Mouse (Mus musculus): ENCODE measurements around the gene Crybb1. TPM values are rescaled to one million over a fixed set of nuclear protein-coding genes. Genes with fewer than 3 reads are reported as not detected.

Gene Crybb1
- polyA plus RNA-seq, 1 experiment from 2014 or later: 0.20 TPM

DNA sequence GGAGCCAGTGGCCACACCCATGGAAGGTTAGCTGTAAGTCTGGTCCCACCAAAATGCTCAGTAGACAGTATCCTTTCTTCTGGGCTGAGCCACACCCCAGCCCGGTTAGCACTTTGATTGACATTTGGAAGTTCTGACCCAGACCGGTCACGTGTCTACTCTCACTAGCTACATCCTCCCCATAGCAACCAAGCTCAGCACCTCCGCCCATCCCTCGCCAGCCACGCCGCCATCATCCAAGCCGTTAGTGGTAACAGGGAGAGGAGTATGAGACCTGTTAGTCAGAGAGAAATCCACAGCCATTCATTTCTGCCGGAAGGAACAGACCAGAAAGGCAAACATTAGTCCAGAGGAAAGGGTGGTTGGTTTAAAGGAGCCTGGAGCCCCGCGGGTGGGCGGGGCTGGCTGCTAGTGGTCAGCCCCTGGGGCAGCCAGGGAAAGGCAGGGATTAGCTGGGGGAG, 40.3 kb upstream of the Crybb1 start:
- no peak overlapping the region for H3K4me3 ChIP-seq (ENCODE audit: low read depth, low read length)
- no peak for ATAC-seq (ENCODE audit: insufficient number of reproducible peaks, low FRiP score, low TSS enrichment, low read depth)

DNA sequence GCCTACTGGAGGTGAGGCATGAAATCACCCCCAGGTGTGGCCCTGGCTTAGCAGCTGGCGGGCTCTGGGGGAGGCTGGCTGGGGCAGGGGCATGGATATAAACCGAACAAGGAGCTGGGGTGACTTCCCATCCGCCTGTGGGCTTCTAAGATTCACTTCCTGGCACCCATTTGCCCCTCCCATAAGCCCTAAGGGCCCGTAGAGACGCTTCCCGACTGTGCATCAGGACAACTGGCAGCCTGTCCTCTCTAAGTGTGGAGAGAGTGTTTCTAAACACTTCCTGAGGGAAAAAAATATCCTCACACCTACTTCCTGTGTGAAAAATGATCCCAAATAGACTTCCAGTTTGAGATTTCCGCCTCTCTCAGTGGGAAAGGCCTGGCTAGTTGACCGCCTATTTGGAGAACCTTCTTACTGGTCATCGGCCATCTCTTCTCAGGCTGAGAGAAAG, 39.8 kb upstream of the Crybb1 start:
- Histone ChIP-seq H3K9me3 (ENCODE audit: control insufficient read depth, low read length) (no peaks in the 10 kb centered on the region), H3K4me2 (ENCODE audit: low read depth, severe bottlenecking) (peak overlapping the region; percentile 24; the same call in 1 of the 2 replicates), H3K9ac (ENCODE audit: low read length) (peak overlapping the region; percentile 28; the same call in 1 of the 2 replicates), H3K27me3 (ENCODE audit: control insufficient read depth, insufficient read depth, low read length) (no peaks in the 10 kb centered on the region), H3K4me3 (ENCODE audit: low read depth, low read length) (no peak overlapping the region), H3K36me3 (ENCODE audit: control insufficient read depth, insufficient read depth, low read length) (no peaks in the 10 kb centered on the region), H3K27ac (replicated peaks; ENCODE audit: low read depth, low read length) (peak overlapping the region; percentile 18; the same call in 1 of the 2 replicates), H3K4me1 (ENCODE audit: control insufficient read depth, insufficient read depth, low read length) (peaks cover 7% of the 10 kb centered on the region; the same call in 1 of the 2 replicates)
- DNase-seq (ENCODE audit: low spot score) (no peak), ATAC-seq (ENCODE audit: insufficient number of reproducible peaks, low FRiP score, low TSS enrichment, low read depth) (no peak)
- WGBS: 40% methylated on average over 9 of the region's 9 CpGs

More for the DNA sequence above, 40.3 kb upstream of the Crybb1 start:
- Histone ChIP-seq H3K27ac (replicated peaks; ENCODE audit: low read depth, low read length) (peak overlapping the region; percentile 18; the same call in 1 of the 2 replicates), H3K4me2 (ENCODE audit: low read depth, severe bottlenecking) (peak overlapping the region; percentile 24; the same call in 1 of the 2 replicates), H3K36me3 (ENCODE audit: control insufficient read depth, insufficient read depth, low read length) (no peaks in the 10 kb centered on the region), H3K9me3 (ENCODE audit: control insufficient read depth, low read length) (no peaks in the 10 kb centered on the region), H3K27me3 (ENCODE audit: control insufficient read depth, insufficient read depth, low read length) (no peaks in the 10 kb centered on the region), H3K9ac (ENCODE audit: low read length) (peak overlapping the region; percentile 28; the same call in 1 of the 2 replicates), H3K4me1 (ENCODE audit: control insufficient read depth, insufficient read depth, low read length) (peaks cover 7% of the 10 kb centered on the region; the same call in 1 of the 2 replicates)
- no peak for DNase-seq (ENCODE audit: low spot score)
- 22% methylated on average over 12 of the region's 12 CpGs for WGBS

DNA sequence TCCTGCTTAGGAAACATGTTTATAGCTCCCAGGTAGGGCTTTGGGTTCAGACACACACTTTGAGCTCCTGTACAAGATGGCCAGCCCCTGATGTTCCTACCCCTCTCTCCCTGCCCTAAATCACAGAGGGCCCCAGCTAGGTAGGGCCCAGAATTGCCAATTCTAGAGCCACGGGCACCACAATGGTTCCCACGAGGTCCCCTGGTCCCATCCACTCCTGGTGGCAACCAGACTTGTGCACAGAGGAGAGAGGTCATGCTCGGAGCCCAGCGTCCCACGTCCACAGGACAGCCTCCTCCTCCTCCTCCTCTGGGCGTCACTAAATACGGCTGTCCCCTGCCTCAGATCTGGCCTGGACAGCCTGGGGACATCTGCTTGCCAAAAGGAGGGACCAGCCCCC, 39.3 kb upstream of the Crybb1 start:
- Histone ChIP-seq H3K27ac (replicated peaks; ENCODE audit: low read depth, low read length) (no peak overlapping the region), H3K4me1 (ENCODE audit: control insufficient read depth, insufficient read depth, low read length) (peaks cover 7% of the 10 kb centered on the region; the same call in 1 of the 2 replicates), H3K9me3 (ENCODE audit: control insufficient read depth, low read length) (no peaks in the 10 kb centered on the region), H3K36me3 (ENCODE audit: control insufficient read depth, insufficient read depth, low read length) (no peaks in the 10 kb centered on the region), H3K4me2 (ENCODE audit: low read depth, severe bottlenecking) (no peak overlapping the region), H3K9ac (ENCODE audit: low read length) (0 out of 2 replicates have a peak overlapping the region, but pooled peaks have one; percentile 27), H3K27me3 (ENCODE audit: control insufficient read depth, insufficient read depth, low read length) (no peaks in the 10 kb centered on the region), H3K4me3 (ENCODE audit: low read depth, low read length) (no peak overlapping the region)
- ATAC-seq (ENCODE audit: insufficient number of reproducible peaks, low FRiP score, low TSS enrichment, low read depth) (no peak), DNase-seq (ENCODE audit: low spot score) (no peak)
- WGBS: 73% methylated on average over 7 of the region's 7 CpGs

DNA sequence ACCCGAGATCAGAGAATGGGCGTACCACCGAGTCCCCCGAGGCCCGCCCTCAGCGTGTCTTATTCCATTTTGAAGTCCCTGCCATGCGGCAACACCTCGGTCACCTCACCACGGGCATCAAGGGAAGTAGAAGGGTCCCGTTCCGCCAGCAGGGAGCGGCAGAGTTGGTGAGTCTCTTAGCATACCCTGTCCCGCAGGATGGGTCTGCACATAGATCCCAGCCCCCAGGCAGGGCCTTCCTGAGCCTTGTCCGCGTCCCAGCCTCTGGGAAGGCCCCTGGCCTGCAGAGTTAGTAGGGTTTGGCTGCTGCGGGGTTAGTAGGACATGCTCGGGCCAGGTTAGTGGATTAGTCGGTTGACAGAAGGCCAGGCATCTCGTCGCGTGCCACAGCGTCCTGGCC, 38.6 kb upstream of the Crybb1 start:
- Histone ChIP-seq H3K4me2 (ENCODE audit: low read depth, severe bottlenecking) (no peak overlapping the region), H3K27ac (replicated peaks; ENCODE audit: low read depth, low read length) (no peak overlapping the region), H3K4me3 (ENCODE audit: low read depth, low read length) (no peak overlapping the region), H3K36me3 (ENCODE audit: control insufficient read depth, insufficient read depth, low read length) (no peaks in the 10 kb centered on the region), H3K9ac (ENCODE audit: low read length) (no peak overlapping the region), H3K27me3 (ENCODE audit: control insufficient read depth, insufficient read depth, low read length) (no peaks in the 10 kb centered on the region), H3K4me1 (ENCODE audit: control insufficient read depth, insufficient read depth, low read length) (peaks cover 7% of the 10 kb centered on the region; the same call in 1 of the 2 replicates), H3K9me3 (ENCODE audit: control insufficient read depth, low read length) (no peaks in the 10 kb centered on the region)
- WGBS: 57% methylated on average over 22 of the region's 22 CpGs
- no peak for ATAC-seq (ENCODE audit: insufficient number of reproducible peaks, low FRiP score, low TSS enrichment, low read depth)
- DNase-seq (ENCODE audit: low spot score): no peak

DNA sequence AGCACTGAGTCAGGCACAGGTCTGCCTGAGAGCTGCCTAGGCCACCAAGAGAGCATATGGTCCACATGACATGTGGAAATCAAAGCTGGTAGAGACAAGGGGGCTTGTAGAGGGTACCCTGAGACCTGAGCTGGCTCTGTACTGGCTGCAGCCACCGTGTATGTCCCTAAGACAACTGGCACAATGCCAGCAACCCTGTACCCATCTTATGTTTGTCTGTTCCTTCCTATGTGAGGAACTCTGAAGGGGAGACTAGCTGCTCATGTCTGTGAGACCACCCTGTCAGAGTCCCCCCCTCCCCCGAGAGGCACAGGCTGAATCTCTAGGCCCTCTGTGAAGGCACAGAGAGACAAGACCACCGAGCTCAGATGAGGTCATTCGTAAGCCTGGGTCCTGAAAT, 36.9 kb upstream of the Crybb1 start:
- 74% methylated on average over 4 of the region's 4 CpGs for WGBS
- H3K27ac ChIP-seq (replicated peaks; ENCODE audit: low read depth, low read length): no peak overlapping the region
- no peak overlapping the region for H3K4me3 ChIP-seq (ENCODE audit: low read depth, low read length)
- no peak for ATAC-seq (ENCODE audit: insufficient number of reproducible peaks, low FRiP score, low TSS enrichment, low read depth)
- no peaks in the 10 kb centered on the region for H3K9me3 ChIP-seq (ENCODE audit: control insufficient read depth, low read length)
- H3K36me3 ChIP-seq (ENCODE audit: control insufficient read depth, insufficient read depth, low read length): no peaks in the 10 kb centered on the region
- no peak for DNase-seq (ENCODE audit: low spot score)
- H3K4me1 ChIP-seq (ENCODE audit: control insufficient read depth, insufficient read depth, low read length): peaks cover 7% of the 10 kb centered on the region; the same call in 1 of the 2 replicates
- no peaks in the 10 kb centered on the region for H3K27me3 ChIP-seq (ENCODE audit: control insufficient read depth, insufficient read depth, low read length)
- no peak overlapping the region for H3K4me2 ChIP-seq (ENCODE audit: low read depth, severe bottlenecking)
- H3K9ac ChIP-seq (ENCODE audit: low read length): no peak overlapping the region; the same call in 1 of the 2 replicates

- Histone ChIP-seq H3K9ac (ENCODE audit: low read length) (no peak overlapping the region), H3K27ac (replicated peaks; ENCODE audit: low read depth, low read length) (no peak overlapping the region), H3K27me3 (ENCODE audit: control insufficient read depth, insufficient read depth, low read length) (no peaks in the 10 kb centered on the region), H3K36me3 (ENCODE audit: control insufficient read depth, insufficient read depth, low read length) (no peaks in the 10 kb centered on the region), H3K9me3 (ENCODE audit: control insufficient read depth, low read length) (no peaks in the 10 kb centered on the region), H3K4me2 (ENCODE audit: low read depth, severe bottlenecking) (no peak overlapping the region), H3K4me1 (ENCODE audit: control insufficient read depth, insufficient read depth, low read length) (peaks cover 7% of the 10 kb centered on the region; the same call in 1 of the 2 replicates), H3K4me3 (ENCODE audit: low read depth, low read length) (no peak overlapping the region)
- ATAC-seq (ENCODE audit: insufficient number of reproducible peaks, low FRiP score, low TSS enrichment, low read depth): no peak; the same call in 1 of the 2 replicates
- no peak for DNase-seq (ENCODE audit: low spot score)
- 17% methylated on average over 1 of the region's 1 CpGs for whole genome bisulfite sequencing
Observed at GRCm38 (mm10) chr5:112219398-112219797, 36.2 kb upstream of the Crybb1 start.

GRCm38 (mm10) chr5:112220203-112220602, 35.4 kb upstream of the Crybb1 start:
- Histone ChIP-seq H3K36me3 (ENCODE audit: control insufficient read depth, insufficient read depth, low read length) (no peaks in the 10 kb centered on the region), H3K4me1 (ENCODE audit: control insufficient read depth, insufficient read depth, low read length) (peaks cover 7% of the 10 kb centered on the region; the same call in 1 of the 2 replicates), H3K27ac (replicated peaks; ENCODE audit: low read depth, low read length) (no peak overlapping the region), H3K9me3 (ENCODE audit: control insufficient read depth, low read length) (no peaks in the 10 kb centered on the region), H3K4me2 (ENCODE audit: low read depth, severe bottlenecking) (no peak overlapping the region), H3K4me3 (ENCODE audit: low read depth, low read length) (no peak overlapping the region), H3K9ac (ENCODE audit: low read length) (no peak overlapping the region), H3K27me3 (ENCODE audit: control insufficient read depth, insufficient read depth, low read length) (no peaks in the 10 kb centered on the region)
- no peak for DNase-seq (ENCODE audit: low spot score)
- no peak for ATAC-seq (ENCODE audit: insufficient number of reproducible peaks, low FRiP score, low TSS enrichment, low read depth)
- 85% methylated on average over 8 of the region's 8 CpGs for WGBS

DNA sequence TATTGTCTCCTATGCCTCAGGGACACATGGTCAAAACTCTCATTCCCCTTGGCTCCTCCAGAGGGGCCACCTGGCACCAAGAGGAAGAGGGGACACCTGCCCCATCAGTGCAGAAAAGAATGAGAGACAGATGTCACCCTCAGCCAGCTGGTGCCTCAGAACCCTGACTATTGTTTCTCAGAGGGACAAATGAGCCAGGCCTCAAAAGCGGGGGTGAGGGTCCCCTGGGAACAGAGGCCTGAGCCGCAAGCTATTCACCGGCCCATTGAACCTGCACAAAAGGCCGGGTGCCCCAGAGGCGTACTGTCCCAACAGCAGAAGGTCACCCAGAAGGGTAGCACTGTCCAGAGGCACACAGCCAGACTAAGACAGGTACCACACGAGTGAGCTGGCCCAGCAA, 30.0 kb upstream of the Crybb1 start:
- H3K9ac ChIP-seq (ENCODE audit: low read length): no peak overlapping the region
- H3K4me2 ChIP-seq (ENCODE audit: low read depth, severe bottlenecking): no peak overlapping the region
- H3K4me3 ChIP-seq (ENCODE audit: low read depth, low read length): no peak overlapping the region
- ATAC-seq (ENCODE audit: insufficient number of reproducible peaks, low FRiP score, low TSS enrichment, low read depth) (no peak), DNase-seq (ENCODE audit: low spot score) (no peak)
- peaks cover 13% of the 10 kb centered on the region for H3K4me1 ChIP-seq (ENCODE audit: control insufficient read depth, insufficient read depth, low read length)
- WGBS: 78% methylated on average over 6 of the region's 6 CpGs
- no peaks in the 10 kb centered on the region for H3K9me3 ChIP-seq (ENCODE audit: control insufficient read depth, low read length)
- H3K27ac ChIP-seq (replicated peaks; ENCODE audit: low read depth, low read length): no peak overlapping the region
- H3K27me3 ChIP-seq (ENCODE audit: control insufficient read depth, insufficient read depth, low read length): peaks cover 41% of the 10 kb centered on the region
- H3K36me3 ChIP-seq (ENCODE audit: control insufficient read depth, insufficient read depth, low read length): no peaks in the 10 kb centered on the region
